Mouse (Mus musculus) embryonic facial prominence, embryonic 15.5 days (tissue): ENCODE results near the gene Nup133. TPM values are rescaled to one million over a fixed set of nuclear protein-coding genes. Genes with fewer than 3 reads are reported as not detected.

Experiments used
- ATAC-seq: fragments of 200-750 bp; cut with Nextera tagmentation; 2 replicates; pipeline ENCODE4 v1.8.0; 2017; ENCODE audit warnings: low read depth, moderate TSS enrichment; ENCODE audit not compliant: insufficient number of reproducible peaks, low FRiP score, low TSS enrichment
- H3K27ac ChIP-seq: fragments of 300-500 bp; sonication (generic); replicated peaks from 2 replicates; pipeline ENCODE4 v1.5.1; 2015; ENCODE audit warnings: mild to moderate bottlenecking, inconsistent platforms
- H3K27me3 ChIP-seq: fragments of 300-500 bp; sonication (generic); 2 replicates; pipeline ENCODE4 v1.6.1; 2015; ENCODE audit warnings: inconsistent platforms
- H3K36me3 ChIP-seq: fragments of 300-500 bp; sonication (generic); 2 replicates; pipeline ENCODE4 v1.6.1; 2015; ENCODE audit warnings: mild to moderate bottlenecking, inconsistent platforms
- H3K4me1 ChIP-seq: fragments of 300-500 bp; sonication (generic); 2 replicates; pipeline ENCODE4 v1.6.1; 2015; ENCODE audit warnings: inconsistent platforms
- H3K4me2 ChIP-seq: fragments of 300-500 bp; sonication (generic); replicated peaks from 2 replicates; pipeline ENCODE4 v1.6.1; 2015; ENCODE audit warnings: mild to moderate bottlenecking, inconsistent platforms
- H3K4me3 ChIP-seq: fragments of 300-500 bp; sonication (generic); replicated peaks from 2 replicates; pipeline ENCODE4 v1.5.1; 2015; ENCODE audit warnings: mild to moderate bottlenecking, inconsistent platforms
- H3K9ac ChIP-seq: fragments of 300-500 bp; sonication (generic); 2 replicates; pipeline ENCODE4 v1.6.1; 2015; ENCODE audit warnings: inconsistent platforms
- H3K9me3 ChIP-seq: fragments of 300-500 bp; sonication (generic); replicated peaks from 2 replicates; pipeline ENCODE4 v1.6.1; 2016; ENCODE audit warnings: inconsistent platforms
- WGBS: fragments of 180-500 bp; shearing (Covaris S2); methylation state at CpG from one replicate; pipeline ENCODE4 v1.1.7; 2015; 5-methylcytosine and 5-hydroxymethylcytosine counted together
- polyA plus RNA-seq: library from polyadenylated mRNA; unstranded; fragments of >200 nt; fragmentation: Nextera tagmentation; extraction: Ambion mirVana; gene quantifications from 2 replicates; pipeline ENCODE4 v1.2.1, GENCODE M21; 2015

Nup133 gene
- 27.3 and 29.6 TPM in 2 replicates for polyA plus RNA-seq

- WGBS = under 1% methylated on average over 77 of the region's 77 CpGs
- Histone ChIP-seq H3K27me3 (no peaks in the 10 kb centered on the region), H3K36me3 (peaks cover 34% of the 10 kb centered on the region), H3K27ac (peak within 1 kb of the TSS; percentile 93), H3K4me3 (peak within 1 kb of the TSS; percentile 99), H3K4me1 (peaks cover 13% of the 10 kb centered on the region), H3K9me3 (no peaks in the 10 kb centered on the region), H3K9ac (peak within 1 kb of the TSS; percentile 96), H3K4me2 (peak within 1 kb of the TSS; percentile 85)
- peak; percentile 80 for ATAC-seq
These were observed at the start of gene Nup133 for GRCm38 (mm10) chr8:123948942-123949685. TSS of gene Nup133 (minus strand) at chr8:123949265.

GRCm38 (mm10) chr8:123993997-123994396 is 44.9 kb upstream of the Nup133 start:
- Histone ChIP-seq H3K4me2 (no peak overlapping the region), H3K36me3 (peaks cover 41% of the 10 kb centered on the region), H3K4me3 (no peak overlapping the region), H3K4me1 (no peaks in the 10 kb centered on the region), H3K27me3 (no peaks in the 10 kb centered on the region), H3K9ac (no peak overlapping the region), H3K9me3 (no peaks in the 10 kb centered on the region), H3K27ac (peak overlapping the region; percentile 69)
- WGBS = 77% methylated on average over 3 of the region's 3 CpGs
- no peak for ATAC-seq

GRCm38 (mm10) chr8:123993597-123993996 is 44.5 kb upstream of the Nup133 start:
- peak overlapping the region; percentile 69; the same call in 1 of the 2 replicates for H3K27ac ChIP-seq
- H3K4me3 ChIP-seq = no peak overlapping the region
- no peak for ATAC-seq
- H3K4me2 ChIP-seq = no peak overlapping the region
- no peaks in the 10 kb centered on the region for H3K4me1 ChIP-seq
- peaks cover 37% of the 10 kb centered on the region for H3K36me3 ChIP-seq
- WGBS = 81% methylated on average over 5 of the region's 5 CpGs
- H3K27me3 ChIP-seq = no peaks in the 10 kb centered on the region
- H3K9ac ChIP-seq = no peak overlapping the region
- H3K9me3 ChIP-seq = no peaks in the 10 kb centered on the region

GRCm38 (mm10) chr8:123992587-123992986 is 43.5 kb upstream of the Nup133 start:
- Histone ChIP-seq H3K9ac (no peak overlapping the region), H3K4me1 (no peaks in the 10 kb centered on the region), H3K4me3 (no peak overlapping the region), H3K27me3 (no peaks in the 10 kb centered on the region), H3K9me3 (no peaks in the 10 kb centered on the region), H3K36me3 (peaks cover 33% of the 10 kb centered on the region), H3K4me2 (no peak overlapping the region), H3K27ac (no peak overlapping the region)
- WGBS = 86% methylated on average over 8 of the region's 8 CpGs
- no peak for ATAC-seq

- 81% methylated on average over 13 of the region's 13 CpGs for WGBS
- Histone ChIP-seq H3K9ac (no peak overlapping the region), H3K36me3 (peaks cover 18% of the 10 kb centered on the region; the same call in 1 of the 2 replicates), H3K4me3 (no peak overlapping the region), H3K27ac (no peak overlapping the region), H3K4me2 (no peak overlapping the region), H3K27me3 (no peaks in the 10 kb centered on the region), H3K9me3 (no peaks in the 10 kb centered on the region), H3K4me1 (no peaks in the 10 kb centered on the region)
- no peak for ATAC-seq
These were observed 41.4 kb upstream of the Nup133 start for GRCm38 (mm10) chr8:123990277-123991049.

- no peaks in the 10 kb centered on the region for H3K4me1 ChIP-seq
- no peaks in the 10 kb centered on the region for H3K27me3 ChIP-seq
- no peak overlapping the region; the same call in 1 of the 2 replicates for H3K27ac ChIP-seq
- H3K4me3 ChIP-seq = no peak overlapping the region
- no peak overlapping the region for H3K9ac ChIP-seq
- 72% methylated on average over 7 of the region's 7 CpGs for WGBS
- H3K9me3 ChIP-seq = no peaks in the 10 kb centered on the region
- H3K4me2 ChIP-seq = no peak overlapping the region
- no peak for ATAC-seq
- H3K36me3 ChIP-seq = 0 out of 2 replicates have a peak, but pooled peaks cover 9% of the 10 kb centered on the region
These were observed 40.1 kb upstream of the Nup133 start for GRCm38 (mm10) chr8:123989128-123989527.

- no peaks in the 10 kb centered on the region for H3K27me3 ChIP-seq
- 0 out of 2 replicates have a peak, but pooled peaks cover 5% of the 10 kb centered on the region for H3K36me3 ChIP-seq
- H3K9ac ChIP-seq = no peak overlapping the region
- H3K4me2 ChIP-seq = no peak overlapping the region
- 0 out of 2 replicates have a peak, but pooled peaks cover 2% of the 10 kb centered on the region for H3K4me1 ChIP-seq
- no peak overlapping the region for H3K4me3 ChIP-seq
- H3K9me3 ChIP-seq = no peaks in the 10 kb centered on the region
- ATAC-seq = no peak
- WGBS = 57% methylated on average over 6 of the region's 6 CpGs
- H3K27ac ChIP-seq = no peak overlapping the region; the same call in 1 of the 2 replicates
These were observed 39.6 kb upstream of the Nup133 start for GRCm38 (mm10) chr8:123988605-123989038.

GRCm38 (mm10) chr8:123982826-123983400 is 33.8 kb upstream of the Nup133 start, which contains the start of gene Abcb10:
TSS of gene Abcb10 (minus strand) at chr8:123983122.
- WGBS = under 1% methylated on average over 42 of the region's 56 CpGs
- Histone ChIP-seq H3K9me3 (no peaks in the 10 kb centered on the region), H3K4me2 (peak within 1 kb of the TSS; percentile 91)

GRCm38 (mm10) chr8:123982291-123982793 is 33.3 kb upstream of the Nup133 start:
- peak; percentile 51 for ATAC-seq
- Histone ChIP-seq H3K9me3 (no peaks in the 10 kb centered on the region), H3K36me3 (no peaks in the 10 kb centered on the region), H3K4me3 (peak overlapping the region; percentile 76), H3K4me2 (peak overlapping the region; percentile 91), H3K9ac (peak overlapping the region; percentile 47), H3K27ac (peak overlapping the region; percentile 65), H3K27me3 (no peaks in the 10 kb centered on the region), H3K4me1 (peaks cover 17% of the 10 kb centered on the region)
- under 1% methylated on average over 48 of the region's 48 CpGs for WGBS

More at GRCm38 (mm10) chr8:123982826-123983400, 33.8 kb upstream of the Nup133 start, which contains the start of gene Abcb10:
- Histone ChIP-seq H3K9ac (peak within 1 kb of the TSS; percentile 47), H3K27ac (peak within 1 kb of the TSS; percentile 65), H3K4me1 (peaks cover 17% of the 10 kb centered on the region), H3K4me3 (peak within 1 kb of the TSS; percentile 76), H3K36me3 (no peaks in the 10 kb centered on the region), H3K27me3 (no peaks in the 10 kb centered on the region)
- ATAC-seq = peak; percentile 94

- Histone ChIP-seq H3K27ac (no peak overlapping the region), H3K4me2 (peak overlapping the region; percentile 91), H3K27me3 (no peaks in the 10 kb centered on the region), H3K9me3 (no peaks in the 10 kb centered on the region), H3K9ac (no peak overlapping the region), H3K4me1 (peaks cover 17% of the 10 kb centered on the region), H3K4me3 (peak overlapping the region; percentile 76), H3K36me3 (no peaks in the 10 kb centered on the region)
- ATAC-seq = no peak
- WGBS = 32% methylated on average over 4 of the region's 4 CpGs
These were observed 32.6 kb upstream of the Nup133 start for GRCm38 (mm10) chr8:123981674-123982073.
